Mouse (Mus musculus) small intestine, adult 2 months (tissue): ENCODE results near the gene Cpox. TPM values are rescaled to one million over a fixed set of nuclear protein-coding genes. Genes with fewer than 3 reads are reported as not detected.

Source experiments
- H3K27ac ChIP-seq: fragments of 200-500 bp; 2 replicates; pipeline ENCODE4 v1.5.1; 2012; ENCODE audit warnings: low read depth, low read length, control low read depth, inconsistent platforms; ENCODE audit not compliant: insufficient read depth
- H3K27me3 ChIP-seq: fragments of 200-500 bp; 2 replicates; pipeline ENCODE4 v1.6.1; 2012; ENCODE audit warnings: mild to moderate bottlenecking, moderate library complexity, low read length, inconsistent platforms; ENCODE audit not compliant: control insufficient read depth, insufficient read depth
- H3K36me3 ChIP-seq: fragments of 200-500 bp; 2 replicates; pipeline ENCODE4 v1.6.1; 2012; ENCODE audit warnings: mild to moderate bottlenecking, low read length, control low read depth, inconsistent platforms; ENCODE audit not compliant: control insufficient read depth, insufficient read depth
- H3K4me1 ChIP-seq: fragments of 200-500 bp; 2 replicates; pipeline ENCODE4 v1.6.1; 2012; ENCODE audit warnings: low read length, inconsistent platforms, mixed read lengths; ENCODE audit not compliant: control insufficient read depth, insufficient read depth, insufficient read length
- H3K4me3 ChIP-seq: fragments of 200-500 bp; 2 replicates; pipeline ENCODE4 v1.5.1; 2012; ENCODE audit warnings: low read depth, mild to moderate bottlenecking, control low read depth, inconsistent platforms, low read length, moderate library complexity
- CTCF ChIP-seq: fragments of 200-500 bp; IDR thresholded peaks from 2 replicates; pipeline ENCODE4 v1.5.1; 2012; ENCODE audit warnings: low read depth, mild to moderate bottlenecking, control low read depth, inconsistent platforms, low read length, moderate library complexity, mixed read lengths; ENCODE audit not compliant: insufficient replicate concordance, insufficient read length; ENCODE audit errors: extremely low read depth
- POLR2A ChIP-seq: fragments of 200-500 bp; IDR thresholded peaks from 2 replicates; pipeline ENCODE4 v1.6.1; 2012; ENCODE audit warnings: low read depth, mild to moderate bottlenecking, control low read depth, inconsistent platforms, low read length, moderate library complexity
- WGBS: fragments of 180-500 bp; shearing (Covaris S2); methylation state at CpG from one replicate; pipeline ENCODE4 v1.1.7; 2018; 5-methylcytosine and 5-hydroxymethylcytosine counted together
- polyA plus RNA-seq: library from polyadenylated mRNA; depleted of rRNA; stranded (reverse); fragments of >200 nt; gene quantifications from 2 replicates; pipeline ENCODE4 v1.2.3, GENCODE M21; 2012

The Cpox gene
- polyA plus RNA-seq, 1 experiment: 12.0 TPM

DNA sequence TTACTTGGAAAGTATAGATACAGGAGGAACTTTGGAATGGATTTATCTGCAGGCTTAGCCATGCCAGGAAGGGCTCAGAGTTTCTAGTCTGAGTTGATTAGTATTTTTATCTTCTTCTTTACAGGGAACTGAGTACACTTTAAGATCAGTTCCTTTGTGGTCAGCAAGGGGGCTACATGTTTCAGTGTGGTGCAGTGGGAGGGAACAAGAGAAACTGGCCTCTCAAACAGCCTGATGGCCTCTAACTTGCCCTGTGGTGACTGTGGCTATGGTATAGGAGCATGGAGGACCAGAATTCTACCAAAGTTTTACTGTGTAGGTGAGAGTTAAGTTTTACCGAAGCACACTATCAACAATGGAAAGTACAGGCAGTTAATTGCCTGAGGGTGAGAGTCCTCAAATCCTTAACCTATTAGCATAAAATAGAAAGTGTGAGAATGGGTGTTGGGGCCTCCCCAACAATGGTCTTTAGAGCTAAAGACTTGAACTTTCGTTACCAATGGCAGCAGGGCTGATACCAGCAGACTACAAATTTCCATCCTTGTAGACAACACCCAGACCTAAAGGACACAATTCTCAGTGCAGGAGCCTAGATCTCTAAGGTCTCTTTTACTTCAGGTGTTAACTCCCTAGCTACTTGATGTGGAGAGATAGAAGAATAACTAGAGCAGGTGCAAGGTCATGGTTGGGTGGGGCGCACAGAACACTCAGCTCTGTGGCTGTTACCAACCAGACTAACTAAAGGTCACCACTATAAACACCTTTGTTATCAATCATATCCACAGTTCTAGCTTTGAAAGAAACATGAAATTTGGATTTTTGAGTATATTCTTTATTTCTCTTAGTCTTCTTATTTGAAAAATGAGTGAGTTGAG is 38.7 kb downstream of the Cpox start:
- peak overlapping the region; percentile 97 for H3K27ac ChIP-seq
- no peaks in the 10 kb centered on the region for H3K27me3 ChIP-seq
- TF ChIP-seq CTCF: no peak
- TF ChIP-seq POLR2A: no peak
- H3K36me3 ChIP-seq: no peaks in the 10 kb centered on the region
- H3K4me1 ChIP-seq: peaks cover 17% of the 10 kb centered on the region; the same call in 1 of the 2 replicates
- no peak overlapping the region for H3K4me3 ChIP-seq
- 26% methylated on average over 3 of the region's 3 CpGs for WGBS

- no peak overlapping the region for H3K27ac ChIP-seq
- no peaks in the 10 kb centered on the region for H3K27me3 ChIP-seq
- no peak overlapping the region for H3K4me3 ChIP-seq
- TF ChIP-seq POLR2A: no peak
- no peak for TF ChIP-seq CTCF
- WGBS: 68% methylated on average over 4 of the region's 4 CpGs
- H3K36me3 ChIP-seq: no peaks in the 10 kb centered on the region
- peaks cover 17% of the 10 kb centered on the region; the same call in 1 of the 2 replicates for H3K4me1 ChIP-seq
These were observed 39.4 kb downstream of the Cpox start for GRCm38 (mm10) chr16:58709536-58709935.

- H3K27me3 ChIP-seq: no peaks in the 10 kb centered on the region
- peak overlapping the region; percentile 28; the same call in 1 of the 2 replicates for H3K4me3 ChIP-seq
- peak overlapping the region; percentile 26; the same call in 1 of the 2 replicates for H3K27ac ChIP-seq
- TF ChIP-seq CTCF: no peak
- TF ChIP-seq POLR2A: no peak
- no peaks in the 10 kb centered on the region for H3K36me3 ChIP-seq
- WGBS: 29% methylated on average over 8 of the region's 8 CpGs
- H3K4me1 ChIP-seq: peaks cover 12% of the 10 kb centered on the region; the same call in 1 of the 2 replicates
These were observed 42.1 kb downstream of the Cpox start for GRCm38 (mm10) chr16:58712221-58712620.

DNA sequence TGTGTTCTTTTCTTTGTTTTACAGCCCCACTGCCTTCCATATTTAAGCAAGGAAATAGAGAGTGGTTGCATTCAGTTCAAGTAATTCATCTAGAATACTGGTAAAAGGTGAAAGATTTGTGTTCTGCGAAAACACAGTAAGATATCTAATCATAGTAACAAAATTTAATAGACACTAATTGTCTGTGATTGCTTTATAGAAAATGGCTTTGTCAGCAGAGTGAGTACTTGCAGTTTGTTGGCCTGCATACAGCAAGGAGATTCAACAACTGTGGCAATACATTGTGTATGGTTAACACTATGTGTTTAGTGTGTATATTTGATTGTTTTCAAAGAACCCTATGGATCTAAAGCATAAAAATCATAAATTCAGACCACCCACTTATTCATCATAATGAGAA is 43.0 kb downstream of the Cpox start:
- no peaks in the 10 kb centered on the region for H3K36me3 ChIP-seq
- no peaks in the 10 kb centered on the region for H3K27me3 ChIP-seq
- WGBS: 57% methylated on average over 1 of the region's 1 CpGs
- no peak for TF ChIP-seq CTCF
- no peak for TF ChIP-seq POLR2A
- no peak overlapping the region for H3K4me3 ChIP-seq
- H3K27ac ChIP-seq: no peak overlapping the region
- H3K4me1 ChIP-seq: peaks cover 7% of the 10 kb centered on the region; the same call in 1 of the 2 replicates

- WGBS: 72% methylated on average over 4 of the region's 4 CpGs
- H3K4me1 ChIP-seq: no peaks in the 10 kb centered on the region
- no peak overlapping the region for H3K4me3 ChIP-seq
- H3K27me3 ChIP-seq: no peaks in the 10 kb centered on the region
- no peaks in the 10 kb centered on the region for H3K36me3 ChIP-seq
- TF ChIP-seq POLR2A (no peak), CTCF (no peak)
- H3K27ac ChIP-seq: no peak overlapping the region
These were observed 44.9 kb downstream of the Cpox start for GRCm38 (mm10) chr16:58715018-58715417.

DNA sequence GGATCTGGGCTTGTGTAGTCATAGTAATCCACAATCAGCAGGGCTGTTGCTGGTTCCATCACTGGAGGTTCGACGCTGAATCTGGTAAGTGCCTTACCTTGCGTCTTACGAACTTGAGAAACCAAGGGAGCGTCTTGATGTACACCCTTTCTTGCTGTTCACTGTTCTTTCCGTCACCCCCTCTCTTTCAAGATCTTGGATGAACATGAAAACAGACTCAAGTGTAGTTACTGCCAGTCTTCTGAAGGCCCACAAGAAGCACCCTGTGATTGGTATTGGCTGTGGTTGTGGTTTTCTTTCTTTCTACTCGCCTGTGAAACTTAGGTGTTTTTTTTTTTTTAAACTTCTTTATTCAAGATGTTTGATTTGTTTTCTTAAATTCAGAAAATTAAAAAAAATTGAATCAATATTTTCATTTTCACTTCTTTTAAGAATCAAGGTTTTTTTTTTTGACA is 48.6 kb downstream of the Cpox start, which contains the start of gene Gpr15:
Gene Gpr15 (minus strand): TSS at position 405 of the 455 bp plus-strand sequence.
- no peak for TF ChIP-seq CTCF
- no peak for TF ChIP-seq POLR2A
- Histone ChIP-seq H3K4me3 (no peak within 1 kb of the TSS), H3K36me3 (no peaks in the 10 kb centered on the region), H3K27ac (no peak within 1 kb of the TSS), H3K27me3 (no peaks in the 10 kb centered on the region), H3K4me1 (no peaks in the 10 kb centered on the region; the same call in 1 of the 2 replicates)
- 92% methylated on average over 7 of the region's 7 CpGs for WGBS

GRCm38 (mm10) chr16:58722292-58722691 is 52.2 kb downstream of the Cpox start:
- Histone ChIP-seq H3K4me1 (no peaks in the 10 kb centered on the region; the same call in 1 of the 2 replicates), H3K36me3 (no peaks in the 10 kb centered on the region), H3K27me3 (no peaks in the 10 kb centered on the region), H3K4me3 (no peak overlapping the region), H3K27ac (no peak overlapping the region)
- 22% methylated on average over 2 of the region's 2 CpGs for WGBS
- TF ChIP-seq CTCF (no peak), POLR2A (no peak)
